In genomic region chr15:40075334-40075893, GRCm38 (mm10) we compare ENCODE assay signal across 11 mouse cellular contexts. TPM values are rescaled to one million over a fixed set of nuclear protein-coding genes. Genes with fewer than 3 reads are reported as not detected.
DNase-seq lines count a peak whose midpoint lies in the region; ATAC-seq and TF ChIP-seq lines count a peak whose summit lies in the region.
"Had no signal": no experiment of that assay in that cellular context is flagged by ENCODE, and none has a peak within 500 bp of the region (broad histone marks: within the 10 kb centered on the region; RNA-seq: fewer than 3 reads in every experiment).

No protein-coding gene starts in this region.

- no peaks in the 10 kb centered on the region for H3K36me3 ChIP-seq in heart, embryonic 11.5 days (ENCODE audit: control insufficient read depth, insufficient read depth, low read length)
- H3K36me3 ChIP-seq in heart, postnatal 0 days (replicated peaks; ENCODE audit: control insufficient read depth, insufficient read depth, low read length), result no peaks in the 10 kb centered on the region
- H3K36me3 ChIP-seq in hindbrain, embryonic 14.5 days (replicated peaks; ENCODE audit: control insufficient read depth, insufficient read depth), result no peaks in the 10 kb centered on the region

- ATAC-seq in heart, embryonic 11.5 days (replicated peaks; ENCODE audit: insufficient number of reproducible peaks, low FRiP score, low TSS enrichment), result no peak
- peak; percentile 44; the same call in 1 of the 2 replicates for ATAC-seq in heart, postnatal 0 days (ENCODE audit: insufficient read depth, low read depth)
- ATAC-seq in hindbrain, embryonic 14.5 days (ENCODE audit: low FRiP score), result no peak
- no peak for ATAC-seq in CD4-positive, CD25-positive, alpha-beta regulatory T cell, adult 4 months

- no peak overlapping the region for H3K9ac ChIP-seq in heart, embryonic 11.5 days (ENCODE audit: low read depth, low read length)
- no peak overlapping the region for H3K9ac ChIP-seq in heart, postnatal 0 days (replicated peaks; ENCODE audit: low read depth, low read length)
- H3K9ac ChIP-seq in hindbrain, embryonic 14.5 days, result no peak overlapping the region

- H3K9me3 ChIP-seq in heart, embryonic 11.5 days (replicated peaks; ENCODE audit: control insufficient read depth, low read length), result no peaks in the 10 kb centered on the region
- H3K9me3 ChIP-seq in heart, postnatal 0 days (replicated peaks; ENCODE audit: control insufficient read depth, low read length), result no peaks in the 10 kb centered on the region
- H3K9me3 ChIP-seq in hindbrain, embryonic 14.5 days (ENCODE audit: control insufficient read depth, low read length), result no peaks in the 10 kb centered on the region

- TF ChIP-seq CTCF in heart, postnatal 0 days (IDR thresholded peaks at IDR 0.05; ENCODE audit: low read depth), result no peak

- no peaks in the 10 kb centered on the region for H3K27me3 ChIP-seq in heart, embryonic 11.5 days (ENCODE audit: control insufficient read depth, insufficient read depth, low read length)
- H3K27me3 ChIP-seq in heart, postnatal 0 days (ENCODE audit: control insufficient read depth, insufficient read depth, low read length), result no peaks in the 10 kb centered on the region
- H3K27me3 ChIP-seq in hindbrain, embryonic 14.5 days (ENCODE audit: control insufficient read depth, insufficient read depth, low read length), result no peaks in the 10 kb centered on the region

- no peak overlapping the region for H3K27ac ChIP-seq in heart, embryonic 11.5 days (ENCODE audit: low read depth, low read length)
- H3K27ac ChIP-seq in heart, postnatal 0 days (ENCODE audit: low read depth), result no peak overlapping the region
- H3K27ac ChIP-seq in hindbrain, embryonic 14.5 days, result no peak overlapping the region

- no peak overlapping the region for H3K4me3 ChIP-seq in heart, embryonic 11.5 days (ENCODE audit: low read depth, low read length)
- no peak overlapping the region for H3K4me3 ChIP-seq in heart, postnatal 0 days (ENCODE audit: low read depth, low read length)
- H3K4me3 ChIP-seq in hindbrain, embryonic 14.5 days (replicated peaks; ENCODE audit: low read length), result no peak overlapping the region

- DNase-seq in heart, adult 18-20 months, result peak; percentile 3 to 9
- peak; percentile 30 to 33 for DNase-seq in right cerebral cortex, adult 2 months (ENCODE audit: low spot score in 2 of 2)
- DNase-seq in right cerebral cortex, postnatal 14 days, result no peak
- DNase-seq in heart, postnatal 0 days (ENCODE audit: low spot score), result peak; percentile 15
- no peak for DNase-seq in hindbrain, embryonic 14.5 days (ENCODE audit: low spot score)
- DNase-seq in retina, embryonic 14.5 days (ENCODE audit: low spot score), result no peak

- no peak for TF ChIP-seq EP300 in heart, postnatal 0 days (IDR thresholded peaks at IDR 0.05; ENCODE audit: low read depth)

- no peaks in the 10 kb centered on the region for H3K4me1 ChIP-seq in heart, embryonic 11.5 days (ENCODE audit: control insufficient read depth, insufficient read depth, low read length)
- no peaks in the 10 kb centered on the region for H3K4me1 ChIP-seq in heart, postnatal 0 days (ENCODE audit: control insufficient read depth, insufficient read depth)
- no peaks in the 10 kb centered on the region for H3K4me1 ChIP-seq in hindbrain, embryonic 14.5 days (replicated peaks; ENCODE audit: control insufficient read depth, insufficient read depth, low read length)

- H3K4me2 ChIP-seq in heart, embryonic 11.5 days, result no peak overlapping the region
- no peak overlapping the region for H3K4me2 ChIP-seq in heart, postnatal 0 days (ENCODE audit: low read depth, low read length)
- H3K4me2 ChIP-seq in hindbrain, embryonic 14.5 days (replicated peaks), result no peak overlapping the region

- 49% methylated on average over 3 of the region's 3 CpGs for WGBS in heart, embryonic 11.5 days (ENCODE audit: insufficient replicate concordance)
- WGBS in heart, postnatal 0 days, result 21% methylated on average over 3 of the region's 3 CpGs
- WGBS in hindbrain, embryonic 14.5 days, result 72% methylated on average over 3 of the region's 3 CpGs

RNA-seq across cellular contexts. Expression of gene 9330182O14Rik, which starts 58.8 kb away (rescaled TPM):
- not detected for total RNA-seq in heart, adult 18-20 months (2021)
- not detected in 2 replicates for polyA plus RNA-seq in heart, embryonic 11.5 days (2014; fragmentation: Nextera tagmentation; extraction: Ambion mirVana)
- not detected in 2 replicates for total RNA-seq in heart, postnatal 0 days (2014; rRNA removed; ENCODE audit: low replicate concordance)
- polyA plus RNA-seq in heart, postnatal 0 days (2015; fragmentation: Nextera tagmentation; extraction: Ambion mirVana), result not detected in 2 replicates
- polyA plus RNA-seq in hindbrain, embryonic 14.5 days (2014; fragmentation: Nextera tagmentation; extraction: Ambion mirVana), result not detected in 2 replicates
- not detected for polyA plus RNA-seq in CD4-positive, CD25-positive, alpha-beta regulatory T cell, adult 4 months (2017; shearing (Covaris generic))
- total RNA-seq: gastrocnemius, postnatal 4 days; layer of hippocampus, postnatal 14 days; monocyte, adult 5-6 weeks had no signal

Comparison
In these comparisons a context has a peak if more than half of its experiments do, and no peak if none do; other contexts are left out.
1. DNase-seq: peak in heart, adult 18-20 months (2 of 2), right cerebral cortex, adult 2 months (2 of 2) and heart, postnatal 0 days (single experiment); none in right cerebral cortex, postnatal 14 days (single experiment), hindbrain, embryonic 14.5 days (single experiment) and retina, embryonic 14.5 days (single experiment).